ENCODE assay signal across 15 mouse cellular contexts in the genomic region with DNA sequence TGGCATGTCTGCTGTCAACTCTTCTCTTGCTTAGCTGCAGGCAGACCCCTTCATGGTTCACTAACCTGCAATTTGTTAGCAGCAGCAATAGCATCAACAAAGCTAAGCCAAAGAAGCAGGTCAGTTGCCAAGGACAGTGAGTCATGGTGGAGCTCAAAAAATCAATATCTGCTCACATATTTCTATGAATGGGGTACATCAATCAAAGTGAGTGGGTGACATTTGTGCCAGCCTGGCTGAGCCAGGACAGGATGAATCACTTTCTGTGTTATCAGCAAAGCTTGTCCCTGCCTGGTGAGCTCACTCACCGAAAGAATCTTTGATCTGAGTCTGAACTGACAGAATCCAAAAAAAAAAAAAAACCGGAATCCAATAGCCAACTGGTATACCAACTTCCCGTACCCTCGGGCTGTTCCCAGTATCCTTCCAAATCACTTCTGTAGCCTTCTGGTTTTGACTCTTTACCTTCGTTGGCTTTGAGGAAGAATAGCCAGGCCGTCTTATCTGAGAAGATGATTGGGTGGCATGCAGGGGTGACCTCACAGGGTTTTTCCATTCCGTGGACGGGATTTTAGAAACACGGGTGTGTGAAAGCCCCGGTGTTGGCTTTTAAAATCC. TPM values are rescaled to one million over a fixed set of nuclear protein-coding genes. Genes with fewer than 3 reads are reported as not detected.
DNase-seq lines count a peak whose midpoint lies in the region; ATAC-seq and TF ChIP-seq lines count a peak whose summit lies in the region.
"Had no signal": no experiment of that assay in that cellular context is flagged by ENCODE, and none has a peak within 500 bp of the region (broad histone marks: within the 10 kb centered on the region; RNA-seq: fewer than 3 reads in every experiment).

No protein-coding gene starts in this region.

- no peak for TF ChIP-seq CTCF in midbrain, postnatal 0 days (IDR thresholded peaks at IDR 0.05)

- peak; percentile 61; the same call in 1 of the 2 replicates for ATAC-seq in cerebellum, adult (ENCODE audit: insufficient number of reproducible peaks, low FRiP score, low TSS enrichment)
- no peak; the same call in 1 of the 2 replicates for ATAC-seq in midbrain, postnatal 0 days (ENCODE audit: low FRiP score)
- no peak for ATAC-seq in megakaryocyte-erythroid progenitor cell, adult 5-6 weeks (replicated peaks; ENCODE audit: low FRiP score, low TSS enrichment, poor library complexity, severe bottlenecking)
- ATAC-seq: forebrain, embryonic 16.5 days had no signal

- no peak overlapping the region for H3K27ac ChIP-seq in midbrain, postnatal 0 days (ENCODE audit: low read depth, low read length)
- H3K27ac ChIP-seq in midbrain, embryonic 10.5 days (replicated peaks), result no peak overlapping the region
- H3K27ac ChIP-seq: liver, embryonic 13.5 days had no signal

- no peaks in the 10 kb centered on the region for H3K9me3 ChIP-seq in midbrain, postnatal 0 days (ENCODE audit: low read length)
- H3K9me3 ChIP-seq in midbrain, embryonic 10.5 days (replicated peaks), result peaks cover 9% of the 10 kb centered on the region
- H3K9me3 ChIP-seq: liver, embryonic 13.5 days had no signal

- H3K36me3 ChIP-seq in midbrain, postnatal 0 days (ENCODE audit: insufficient read depth, low read length), result no peaks in the 10 kb centered on the region
- H3K36me3 ChIP-seq in midbrain, embryonic 10.5 days, result no peaks in the 10 kb centered on the region
- H3K36me3 ChIP-seq: liver, embryonic 13.5 days had no signal

- 89% methylated on average over 10 of the region's 10 CpGs for whole genome bisulfite sequencing in midbrain, postnatal 0 days
- WGBS in midbrain, embryonic 10.5 days, result 95% methylated on average over 10 of the region's 10 CpGs

- DNase-seq in cerebellum, adult 11 months, result no peak
- DNase-seq in midbrain, postnatal 0 days (ENCODE audit: low spot score), result peak; percentile 66
- DNase-seq in midbrain, embryonic 10.5 days (ENCODE audit: low spot score), result no peak
- DNase-seq in cerebellum, adult 18-20 months, result peak; percentile 63 to 70
- no peak for DNase-seq in spleen, adult 18-20 months
- DNase-seq in spleen, postnatal 14 days (ENCODE audit: low spot score in 2 of 2), result no peak
- DNase-seq: liver, embryonic 13.5 days; thymus, postnatal 4 days had no signal

- H3K9ac ChIP-seq in midbrain, postnatal 0 days (replicated peaks; ENCODE audit: low read length, poor library complexity, severe bottlenecking), result no peak overlapping the region
- H3K9ac ChIP-seq: liver, embryonic 13.5 days had no signal

- H3K4me3 ChIP-seq in midbrain, postnatal 0 days (ENCODE audit: low read depth, low read length), result no peak overlapping the region
- H3K4me3 ChIP-seq in midbrain, embryonic 10.5 days, result no peak overlapping the region
- H3K4me3 ChIP-seq: liver, embryonic 13.5 days had no signal

- no peaks in the 10 kb centered on the region for H3K4me1 ChIP-seq in midbrain, postnatal 0 days (ENCODE audit: insufficient read depth, low read length)
- no peaks in the 10 kb centered on the region for H3K4me1 ChIP-seq in midbrain, embryonic 10.5 days

- H3K27me3 ChIP-seq in midbrain, postnatal 0 days (ENCODE audit: insufficient read depth, low read length), result no peaks in the 10 kb centered on the region
- no peaks in the 10 kb centered on the region for H3K27me3 ChIP-seq in midbrain, embryonic 10.5 days (ENCODE audit: low read depth, poor library complexity, severe bottlenecking)
- H3K27me3 ChIP-seq: liver, embryonic 13.5 days had no signal

- no peak overlapping the region for H3K4me2 ChIP-seq in midbrain, postnatal 0 days (ENCODE audit: low read depth, low read length, poor library complexity, severe bottlenecking)
- H3K4me2 ChIP-seq: liver, embryonic 13.5 days had no signal

RNA-seq across cellular contexts. Expression of gene Smndc1, which starts 13.9 kb away (rescaled TPM):
- total RNA-seq in midbrain, postnatal 0 days (2014; rRNA removed), result 8.9 and 17.8 TPM in 2 replicates
- 28.9 and 35.0 TPM in 2 replicates for polyA plus RNA-seq in midbrain, postnatal 0 days (2015; fragmentation: Nextera tagmentation; extraction: Ambion mirVana)
- 44.4 and 45.0 TPM in 2 replicates for polyA plus RNA-seq in midbrain, embryonic 10.5 days (2016; fragmentation: Nextera tagmentation; extraction: Ambion mirVana)
- total RNA-seq in megakaryocyte-erythroid progenitor cell, adult 5-6 weeks (2014; fragmentation: Nextera tagmentation), result 56.9 and 60.9 TPM in 2 replicates
- total RNA-seq in megakaryocyte-erythroid progenitor cell, adult 5-6 weeks (2017), result 34.7 and 45.6 TPM in 2 replicates

RNA-seq across cellular contexts. Expression of gene Gm10197, which starts 32.8 kb away (rescaled TPM):
- total RNA-seq in midbrain, postnatal 0 days (2014; rRNA removed), result not detected in 2 replicates
- polyA plus RNA-seq in midbrain, postnatal 0 days (2015; fragmentation: Nextera tagmentation; extraction: Ambion mirVana), result not detected in 2 replicates
- polyA plus RNA-seq in midbrain, embryonic 10.5 days (2016; fragmentation: Nextera tagmentation; extraction: Ambion mirVana), result 2.1 and 4.3 TPM in 2 replicates
- total RNA-seq in megakaryocyte-erythroid progenitor cell, adult 5-6 weeks (2014; fragmentation: Nextera tagmentation), result not detected in 2 replicates
- not detected in 2 replicates for total RNA-seq in megakaryocyte-erythroid progenitor cell, adult 5-6 weeks (2017)
- total RNA-seq: granulocyte monocyte progenitor cell, adult 5-6 weeks; heart, postnatal 25 days; left cerebral cortex, adult 18-20 months had no signal
- polyA plus RNA-seq: embryonic facial prominence, embryonic 11.5 days; forebrain, embryonic 16.5 days; liver, embryonic 13.5 days had no signal

Comparison
In these comparisons a context has a peak if more than half of its experiments do, and no peak if none do; other contexts are left out.
1. DNase-seq: peak in midbrain, postnatal 0 days (single experiment) and cerebellum, adult 18-20 months (2 of 2); none in cerebellum, adult 11 months (single experiment), midbrain, embryonic 10.5 days (single experiment), spleen, adult 18-20 months (0 of 2) and spleen, postnatal 14 days (0 of 2).